In genomic region chr7:35710366-35710765, GRCm38 (mm10) we compare ENCODE assay signal across 20 mouse cellular contexts. TPM values are rescaled to one million over a fixed set of nuclear protein-coding genes. Genes with fewer than 3 reads are reported as not detected.
DNase-seq lines count a peak whose midpoint lies in the region; ATAC-seq and TF ChIP-seq lines count a peak whose summit lies in the region.
"Had no signal": no experiment of that assay in that cellular context is flagged by ENCODE, and none has a peak within 500 bp of the region (broad histone marks: within the 10 kb centered on the region; RNA-seq: fewer than 3 reads in every experiment).

No protein-coding gene starts in this region.

- peak; percentile 24 for DNase-seq in A20 (ENCODE audit: low read depth, low spot score)
- peak; percentile 8 for DNase-seq in splenic B cell, adult 2 months (ENCODE audit: low read depth, low spot score)
- no peak for DNase-seq in left cerebral cortex, postnatal 25 days (ENCODE audit: low spot score in 2 of 2)
- DNase-seq in ovary, postnatal 36 days (ENCODE audit: low spot score) = no peak
- DNase-seq in heart, adult 11 months = no peak
- DNase-seq: adrenal gland, adult 8-10 months; adrenal gland, postnatal 36 days; cerebellum, adult 11 months; cerebellum, adult 8-10 months; cerebellum, postnatal 14 days; gastrocnemius, postnatal 14 days; heart, postnatal 10 days; heart, postnatal 4 days had no signal

- TF ChIP-seq CTCF in bone marrow, adult 2 months (IDR thresholded peaks at IDR 0.05; ENCODE audit: control insufficient read depth, insufficient read depth, low read length) = no peak

- TF ChIP-seq POLR2A in bone marrow, adult 2 months (IDR thresholded peaks at IDR 0.05; ENCODE audit: borderline replicate concordance, control insufficient read depth, low read depth, low read length) = no peak

- peaks cover 7% of the 10 kb centered on the region for H3K36me3 ChIP-seq in splenic B cell, adult 2 months (ENCODE audit: control insufficient read depth, insufficient read depth, low read length, poor library complexity, severe bottlenecking)

- no peaks in the 10 kb centered on the region for H3K4me1 ChIP-seq in bone marrow, adult 2 months (ENCODE audit: control insufficient read depth, insufficient read depth, low read length)
- H3K4me1 ChIP-seq: embryonic facial prominence, embryonic 12.5 days; forebrain, embryonic 15.5 days; heart, embryonic 10.5 days; hindbrain, embryonic 13.5 days had no signal

- intact Hi-C loops in left cerebral cortex, postnatal 25 days (cut with DNase I) = no loop called here

- 51% methylated on average over 5 of the region's 5 CpGs for whole genome bisulfite sequencing in bone marrow, adult 2 months

- no peak overlapping the region for H3K4me3 ChIP-seq in bone marrow, adult 2 months (replicated peaks; ENCODE audit: control insufficient read depth, low read depth, low read length)
- H3K4me3 ChIP-seq: embryonic facial prominence, embryonic 12.5 days; forebrain, embryonic 15.5 days; heart, embryonic 10.5 days; hindbrain, embryonic 13.5 days had no signal

- no peaks in the 10 kb centered on the region for H3K27me3 ChIP-seq in splenic B cell, adult 2 months (ENCODE audit: control insufficient read depth, insufficient read depth, low read length, poor library complexity, severe bottlenecking)
- H3K27me3 ChIP-seq: embryonic facial prominence, embryonic 12.5 days; forebrain, embryonic 15.5 days; hindbrain, embryonic 13.5 days had no signal

- peak; percentile 96 for ATAC-seq in megakaryocyte, adult 5-6 weeks (ENCODE audit: poor library complexity, severe bottlenecking)
- ATAC-seq: forebrain, embryonic 15.5 days; hindbrain, postnatal 0 days had no signal

- peak overlapping the region; percentile 26; the same call in 1 of the 2 replicates for H3K27ac ChIP-seq in bone marrow, adult 2 months (ENCODE audit: control insufficient read depth, insufficient read depth, low read depth, low read length, poor library complexity)
- H3K27ac ChIP-seq: embryonic facial prominence, embryonic 12.5 days; forebrain, embryonic 15.5 days; heart, embryonic 10.5 days; hindbrain, embryonic 13.5 days; hindbrain, postnatal 0 days had no signal

RNA-seq across cellular contexts. Expression of gene Dpy19l3, which starts 43.9 kb away (rescaled TPM):
- polyA plus RNA-seq in bone marrow, adult 2 months (2011; ENCODE audit: insufficient read depth, insufficient read length, low replicate concordance, missing spikeins) = 1.8 and 3.1 TPM in 2 replicates
- total RNA-seq in megakaryocyte, adult 5-6 weeks (2015) = 4.9 and 6.2 TPM in 2 replicates
- 1.3 and 1.7 TPM in 2 replicates for total RNA-seq in megakaryocyte, adult 5-6 weeks (2017)
- 10 to 100 TPM; 64.0 to 68.2 TPM for total RNA-seq in left cerebral cortex, postnatal 25 days (2021)

Comparison
In these comparisons a context has a peak if more than half of its experiments do, and no peak if none do; other contexts are left out.
1. DNase-seq: peak in A20 (single experiment) and splenic B cell, adult 2 months (single experiment); none in left cerebral cortex, postnatal 25 days (0 of 2), ovary, postnatal 36 days (single experiment) and heart, adult 11 months (single experiment).
2. RNA of gene Dpy19l3, which starts 43.9 kb away (total RNA-seq): 64.0 to 68.2 TPM in left cerebral cortex, postnatal 25 days; 1.3 to 6.2 TPM in megakaryocyte, adult 5-6 weeks; every median in the first group is over 4 times any median in the second.